Mouse (Mus musculus) hindbrain, postnatal 0 days (tissue): ENCODE results near the gene Lce1i. TPM values are rescaled to one million over a fixed set of nuclear protein-coding genes. Genes with fewer than 3 reads are reported as not detected.

Experiments used
- ATAC-seq: fragments of 200-750 bp; cut with Nextera tagmentation; 2 replicates; pipeline ENCODE4 v1.8.0; 2017; ENCODE audit warnings: mild to moderate bottlenecking, moderate TSS enrichment, moderate library complexity
- DNase-seq: peaks from one replicate; pipeline ENCODE4 v3.0.0-alpha.2; 2015; ENCODE audit warnings: low spot score
- H3K27ac ChIP-seq: fragments of 300-500 bp; sonication (generic); 2 replicates; pipeline ENCODE4 v1.5.1; 2014; ENCODE audit warnings: mild to moderate bottlenecking
- H3K27me3 ChIP-seq: fragments of 300-500 bp; sonication (generic); 2 replicates; pipeline ENCODE4 v1.6.1; 2014; ENCODE audit warnings: low read length, mixed read lengths; ENCODE audit not compliant: insufficient read depth
- H3K36me3 ChIP-seq: fragments of 300-500 bp; sonication (generic); 2 replicates; pipeline ENCODE4 v1.6.1; 2014; ENCODE audit warnings: low read length, mixed read lengths; ENCODE audit not compliant: insufficient read depth
- H3K4me1 ChIP-seq: fragments of 300-500 bp; sonication (generic); 2 replicates; pipeline ENCODE4 v1.6.1; 2014; ENCODE audit warnings: antibody characterized with exemption, low read length, mixed read lengths; ENCODE audit not compliant: insufficient read depth
- H3K4me2 ChIP-seq: fragments of 300-500 bp; sonication (generic); 2 replicates; pipeline ENCODE4 v1.6.1; 2014; ENCODE audit warnings: low read depth, mild to moderate bottlenecking, low read length, moderate library complexity, mixed read lengths
- H3K4me3 ChIP-seq: fragments of 300-500 bp; sonication (generic); 2 replicates; pipeline ENCODE4 v1.5.1; 2014; ENCODE audit warnings: low read length
- H3K9ac ChIP-seq: fragments of 300-500 bp; sonication (generic); replicated peaks from 2 replicates; pipeline ENCODE4 v1.6.1; 2014; ENCODE audit warnings: mild to moderate bottlenecking, low read length, moderate library complexity, mixed read lengths
- H3K9me3 ChIP-seq: fragments of 300-500 bp; sonication (generic); 2 replicates; pipeline ENCODE4 v1.6.1; 2016; ENCODE audit warnings: low read length, mixed read lengths
- CTCF ChIP-seq: IDR thresholded peaks from 2 replicates; pipeline ENCODE4 v1.5.1; 2016; ENCODE audit warnings: antibody characterized with exemption, control low read depth, low read depth
- WGBS: fragments of 180-500 bp; shearing (Covaris S2); extraction: QIAGEN DNeasy Blood & Tissue Kit; methylation state at CpG from one replicate; pipeline ENCODE4 v1.1.7; 2014; 5-methylcytosine and 5-hydroxymethylcytosine counted together
- polyA plus RNA-seq: library from polyadenylated mRNA; unstranded; fragments of >200 nt; fragmentation: Nextera tagmentation; extraction: Ambion mirVana; gene quantifications from 2 replicates; pipeline ENCODE4 v1.2.1, GENCODE M21; 2015
- total RNA-seq: library from RNA; depleted of rRNA; stranded (reverse); fragments of >200 nt; gene quantifications from 2 replicates; pipeline ENCODE4 v1.2.3, GENCODE M21; 2014; rRNA removed

The Lce1i gene
- total and polyA plus RNA-seq, 2 experiments from 2014 or later: not detected

- Histone ChIP-seq H3K27me3 (no peaks in the 10 kb centered on the region), H3K27ac (no peak overlapping the region), H3K4me1 (no peaks in the 10 kb centered on the region), H3K9ac (no peak overlapping the region), H3K4me2 (no peak overlapping the region), H3K9me3 (no peaks in the 10 kb centered on the region), H3K4me3 (no peak overlapping the region), H3K36me3 (no peaks in the 10 kb centered on the region)
- DNase-seq: no peak
- WGBS: 24% methylated on average over 3 of the region's 3 CpGs
- peak; percentile 54 for TF ChIP-seq CTCF
- no peak for ATAC-seq
Measured at GRCm38 (mm10) chr3:92771573-92771972, 7.1 kb downstream of the Lce1i start.

GRCm38 (mm10) chr3:92764965-92765364 is 13.7 kb downstream of the Lce1i start, which contains the start of gene Lce1h:
Gene Lce1h (minus strand): TSS chr3:92765065.
- 0 out of 2 replicates have a peak, but pooled peaks have one; percentile 33 for TF ChIP-seq CTCF
- no peak within 1 kb of the TSS for H3K4me2 ChIP-seq
- ATAC-seq: no peak
- 92% methylated on average over 1 of the region's 1 CpGs for WGBS
- H3K4me3 ChIP-seq: no peak within 1 kb of the TSS
- H3K27ac ChIP-seq: no peak within 1 kb of the TSS
- H3K9ac ChIP-seq: no peak within 1 kb of the TSS
- no peak for DNase-seq
- no peaks in the 10 kb centered on the region for H3K4me1 ChIP-seq
- no peaks in the 10 kb centered on the region for H3K27me3 ChIP-seq
- no peaks in the 10 kb centered on the region for H3K9me3 ChIP-seq
- H3K36me3 ChIP-seq: no peaks in the 10 kb centered on the region

GRCm38 (mm10) chr3:92753197-92753596 is 25.5 kb downstream of the Lce1i start:
- TF ChIP-seq CTCF: peak; percentile 48
- Histone ChIP-seq H3K9ac (no peak overlapping the region), H3K27ac (no peak overlapping the region), H3K4me2 (no peak overlapping the region), H3K27me3 (no peaks in the 10 kb centered on the region), H3K9me3 (no peaks in the 10 kb centered on the region), H3K36me3 (no peaks in the 10 kb centered on the region), H3K4me3 (no peak overlapping the region), H3K4me1 (no peaks in the 10 kb centered on the region)
- 38% methylated on average over 3 of the region's 3 CpGs for WGBS
- ATAC-seq (no peak), DNase-seq (peak; percentile 14)

- H3K27ac ChIP-seq: no peak within 1 kb of the TSS
- no peak within 1 kb of the TSS for H3K4me3 ChIP-seq
- no peaks in the 10 kb centered on the region for H3K9me3 ChIP-seq
- no peaks in the 10 kb centered on the region for H3K36me3 ChIP-seq
- TF ChIP-seq CTCF: no peak
- ATAC-seq (no peak), DNase-seq (no peak)
- H3K4me1 ChIP-seq: no peaks in the 10 kb centered on the region
- WGBS: 95% methylated on average over 1 of the region's 1 CpGs
- no peaks in the 10 kb centered on the region for H3K27me3 ChIP-seq
- H3K9ac ChIP-seq: no peak within 1 kb of the TSS
- H3K4me2 ChIP-seq: no peak within 1 kb of the TSS
Measured at GRCm38 (mm10) chr3:92752238-92752637, 26.5 kb downstream of the Lce1i start, which contains the start of gene Lce1g. Gene Lce1g (minus strand): TSS chr3:92752338.

- no peak for TF ChIP-seq CTCF
- no peaks in the 10 kb centered on the region for H3K4me1 ChIP-seq
- DNase-seq: no peak
- no peak within 1 kb of the TSS for H3K4me3 ChIP-seq
- H3K36me3 ChIP-seq: no peaks in the 10 kb centered on the region
- H3K9me3 ChIP-seq: no peaks in the 10 kb centered on the region
- H3K27me3 ChIP-seq: no peaks in the 10 kb centered on the region
- ATAC-seq: no peak
- WGBS: 88% methylated on average over 1 of the region's 1 CpGs
- no peak within 1 kb of the TSS for H3K4me2 ChIP-seq
- H3K27ac ChIP-seq: no peak within 1 kb of the TSS
- H3K9ac ChIP-seq: no peak within 1 kb of the TSS
Measured at GRCm38 (mm10) chr3:92738996-92739395, 39.7 kb downstream of the Lce1i start, which contains the start of gene Gm38119. Gene Gm38119 (minus strand): TSS chr3:92739096.

Other genes with a start within 250 kb of the Lce1i start
- not detected in 2 replicates for gene 2310046K23Rik, start 244.4 kb downstream of the Lce1i start, total RNA-seq
- gene 2310046K23Rik, start 244.4 kb downstream of the Lce1i start, polyA plus RNA-seq: not detected in 2 replicates
- not detected in 2 replicates for gene Ivl, start 205.2 kb downstream of the Lce1i start, total RNA-seq
- gene Ivl, start 205.2 kb downstream of the Lce1i start, polyA plus RNA-seq: not detected in 2 replicates
- gene Smcp, start 189.9 kb downstream of the Lce1i start, total RNA-seq: not detected in 2 replicates
- not detected in 2 replicates for gene Smcp, start 189.9 kb downstream of the Lce1i start, polyA plus RNA-seq
- gene 2210017I01Rik, start 171.4 kb downstream of the Lce1i start, total RNA-seq: not detected in 2 replicates
- gene 2210017I01Rik, start 171.4 kb downstream of the Lce1i start, polyA plus RNA-seq: not detected in 2 replicates
- not detected in 2 replicates for gene Lce6a, start 157.2 kb downstream of the Lce1i start, total RNA-seq
- not detected in 2 replicates for gene Lce6a, start 157.2 kb downstream of the Lce1i start, polyA plus RNA-seq
- not detected in 2 replicates for gene Lce1a1, start 130.6 kb downstream of the Lce1i start, total RNA-seq
- not detected in 2 replicates for gene Lce1a1, start 130.6 kb downstream of the Lce1i start, polyA plus RNA-seq
- not detected in 2 replicates for gene Lce1b, start 122.0 kb downstream of the Lce1i start, total RNA-seq
- not detected in 2 replicates for gene Lce1b, start 122.0 kb downstream of the Lce1i start, polyA plus RNA-seq
- gene Lce1a2, start 108.6 kb downstream of the Lce1i start, total RNA-seq: not detected in 2 replicates
- not detected in 2 replicates for gene Lce1a2, start 108.6 kb downstream of the Lce1i start, polyA plus RNA-seq
- not detected in 2 replicates for gene Lce1c, start 99.7 kb downstream of the Lce1i start, total RNA-seq
- gene Lce1c, start 99.7 kb downstream of the Lce1i start, polyA plus RNA-seq: not detected in 2 replicates
- gene Lce1d, start 91.7 kb downstream of the Lce1i start, total RNA-seq: not detected in 2 replicates
- not detected in 2 replicates for gene Lce1d, start 91.7 kb downstream of the Lce1i start, polyA plus RNA-seq
- gene Lce1e, start 69.8 kb downstream of the Lce1i start, total RNA-seq: not detected in 2 replicates
- not detected in 2 replicates for gene Lce1e, start 69.8 kb downstream of the Lce1i start, polyA plus RNA-seq
- not detected in 2 replicates for gene Lce1f, start 58.5 kb downstream of the Lce1i start, total RNA-seq
- gene Lce1f, start 58.5 kb downstream of the Lce1i start, polyA plus RNA-seq: not detected in 2 replicates
- gene Gm38119, start 39.8 kb downstream of the Lce1i start, total RNA-seq: not detected in 2 replicates
- not detected in 2 replicates for gene Gm38119, start 39.8 kb downstream of the Lce1i start, polyA plus RNA-seq
- gene Lce1g, start 26.6 kb downstream of the Lce1i start, total RNA-seq: not detected in 2 replicates
- gene Lce1g, start 26.6 kb downstream of the Lce1i start, polyA plus RNA-seq: 0.20 TPM in 1 of 2 replicates, not detected in the other
- not detected in 2 replicates for gene Lce1h, start 13.8 kb downstream of the Lce1i start, total RNA-seq
- gene Lce1h, start 13.8 kb downstream of the Lce1i start, polyA plus RNA-seq: not detected in 2 replicates
- not detected in 2 replicates for gene Lce1j, start 11.6 kb upstream of the Lce1i start, total RNA-seq
- gene Lce1j, start 11.6 kb upstream of the Lce1i start, polyA plus RNA-seq: not detected in 2 replicates
- gene Lce1k, start 29.0 kb upstream of the Lce1i start, total RNA-seq: not detected in 2 replicates
- not detected in 2 replicates for gene Lce1k, start 29.0 kb upstream of the Lce1i start, polyA plus RNA-seq
- not detected in 2 replicates for gene Kprp, start 48.3 kb upstream of the Lce1i start, total RNA-seq
- not detected in 2 replicates for gene Kprp, start 48.3 kb upstream of the Lce1i start, polyA plus RNA-seq
- gene Lce1l, start 72.4 kb upstream of the Lce1i start, total RNA-seq: not detected in 2 replicates
- gene Lce1l, start 72.4 kb upstream of the Lce1i start, polyA plus RNA-seq: not detected in 2 replicates
- not detected in 2 replicates for gene 2310050C09Rik, start 91.3 kb upstream of the Lce1i start, total RNA-seq
- not detected in 2 replicates for gene 2310050C09Rik, start 91.3 kb upstream of the Lce1i start, polyA plus RNA-seq
- not detected in 2 replicates for gene Lce3a, start 147.3 kb upstream of the Lce1i start, total RNA-seq
- not detected in 2 replicates for gene Lce3a, start 147.3 kb upstream of the Lce1i start, polyA plus RNA-seq
- not detected in 2 replicates for gene Lce3b, start 154.1 kb upstream of the Lce1i start, total RNA-seq
- not detected in 2 replicates for gene Lce3b, start 154.1 kb upstream of the Lce1i start, polyA plus RNA-seq
- not detected in 2 replicates for gene Lce3c, start 165.6 kb upstream of the Lce1i start, total RNA-seq
- gene Lce3c, start 165.6 kb upstream of the Lce1i start, polyA plus RNA-seq: 0.46 and 1.3 TPM in 2 replicates
- gene Lce3d, start 178.5 kb upstream of the Lce1i start, total RNA-seq: not detected in 2 replicates
- gene Lce3d, start 178.5 kb upstream of the Lce1i start, polyA plus RNA-seq: not detected in 2 replicates
- gene Lce3e, start 188.2 kb upstream of the Lce1i start, total RNA-seq: not detected in 2 replicates
- not detected in 2 replicates for gene Lce3e, start 188.2 kb upstream of the Lce1i start, polyA plus RNA-seq
- gene Lce3f, start 213.3 kb upstream of the Lce1i start, total RNA-seq: not detected in 2 replicates
- not detected in 2 replicates for gene Lce3f, start 213.3 kb upstream of the Lce1i start, polyA plus RNA-seq
- 4.2 TPM in 1 of 2 replicates, not detected in the other for gene Crct1, start 236.8 kb upstream of the Lce1i start, total RNA-seq
- 1.4 and 2.3 TPM in 2 replicates for gene Crct1, start 236.8 kb upstream of the Lce1i start, polyA plus RNA-seq
- gene Lce1m, start 240.2 kb upstream of the Lce1i start, total RNA-seq: not detected in 2 replicates
- gene Lce1m, start 240.2 kb upstream of the Lce1i start, polyA plus RNA-seq: not detected in 2 replicates